Mouse (Mus musculus): ENCODE results near the gene Dffb. TPM values are rescaled to one million over a fixed set of nuclear protein-coding genes. Genes with fewer than 3 reads are reported as not detected.

Dffb gene
- total and polyA plus RNA-seq, 3 experiments = 2.7 to 7.7 (median 3.0) TPM

DNA sequence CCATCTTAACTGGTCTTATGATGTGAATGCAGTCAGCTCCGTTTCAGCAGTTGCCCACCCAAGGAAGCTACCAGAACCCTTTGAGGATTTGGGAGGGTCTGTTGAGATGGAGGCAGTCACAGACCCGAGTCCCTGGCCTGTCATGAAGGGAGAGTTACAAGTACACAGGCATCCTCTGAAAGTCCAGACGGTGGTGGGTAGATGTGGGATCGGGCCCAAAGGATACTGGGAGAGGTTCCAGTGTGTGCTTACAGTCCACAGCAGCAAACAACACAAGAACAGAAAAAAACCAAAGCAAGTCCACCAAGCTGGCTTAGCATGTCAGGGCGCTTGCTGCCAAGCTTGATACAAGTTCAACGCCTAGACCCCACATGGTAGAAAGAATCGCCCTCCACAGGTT, 12.3 kb downstream of the Dffb start:
- no peak overlapping the region for H3K27ac ChIP-seq
- intact Hi-C loops (cut with DNase I) = no loop called here
- H3K4me1 ChIP-seq (ENCODE audit: control insufficient read depth, insufficient read depth, low read length) = no peaks in the 10 kb centered on the region
- TF ChIP-seq CTCF (IDR thresholded peaks at IDR 0.05) = no peak
- no peak for TF ChIP-seq EP300 (IDR thresholded peaks at IDR 0.05; ENCODE audit: insufficient read depth, low read depth, low read length)
- TF ChIP-seq POLR2A (IDR thresholded peaks at IDR 0.05; ENCODE audit: insufficient read depth, low read depth, low read length) = no peak
- no peak for DNase-seq
- no peaks in the 10 kb centered on the region for H3K36me3 ChIP-seq (ENCODE audit: control insufficient read depth, insufficient read depth, low read length)
- no peaks in the 10 kb centered on the region for H3K79me2 ChIP-seq (replicated peaks; ENCODE audit: control insufficient read depth, insufficient read depth, low read length)
- no peak overlapping the region for H3K4me3 ChIP-seq
- no peak overlapping the region for H3K9ac ChIP-seq (ENCODE audit: low read depth, low read length)
- no peaks in the 10 kb centered on the region for H3K27me3 ChIP-seq (ENCODE audit: control insufficient read depth, insufficient read depth, low read length)
- 80% methylated on average over 7 of the region's 7 CpGs for whole genome bisulfite sequencing

DNA sequence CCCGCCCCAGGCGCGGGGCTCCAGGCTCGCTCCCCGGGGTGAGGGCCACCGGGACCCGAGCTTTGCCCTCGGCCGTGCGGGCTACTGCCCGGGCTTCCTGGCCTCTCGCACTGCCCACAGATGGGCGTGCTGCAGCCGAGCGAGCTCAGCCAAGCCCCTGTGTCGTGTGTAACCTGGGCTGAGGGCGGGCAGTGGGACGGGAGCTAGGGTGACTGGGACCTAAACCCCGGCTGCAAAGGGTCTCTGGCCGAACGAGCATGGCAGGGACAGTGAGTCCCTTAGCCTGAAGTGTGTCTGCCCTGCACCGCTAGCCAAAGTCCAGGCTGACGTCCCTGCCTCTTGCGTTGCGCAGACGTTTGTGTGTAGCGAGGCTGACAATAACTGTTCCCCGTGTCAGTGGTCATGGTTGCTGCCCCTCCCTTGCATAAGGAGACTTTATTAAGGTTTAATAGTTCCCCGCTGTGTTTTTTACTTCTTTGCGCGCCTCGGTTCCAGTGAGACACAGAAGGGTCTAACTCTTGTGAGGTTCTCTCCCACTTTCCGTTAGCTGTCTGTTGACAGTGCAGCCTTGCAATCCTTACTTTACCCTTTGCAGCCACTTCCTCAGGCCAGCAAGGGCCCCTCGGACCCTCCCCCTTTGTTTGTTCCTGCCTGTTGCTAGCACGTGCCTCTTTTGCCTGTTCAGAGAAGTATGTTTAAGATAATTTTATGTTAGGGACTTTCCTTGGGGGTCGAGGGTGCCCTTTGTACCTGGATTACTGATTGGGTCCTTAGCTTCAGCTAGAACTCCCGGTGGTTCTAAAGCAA, 17.3 kb downstream of the Dffb start:
- no peaks in the 10 kb centered on the region for H3K36me3 ChIP-seq (ENCODE audit: control insufficient read depth, insufficient read depth, low read length)
- H3K27me3 ChIP-seq (ENCODE audit: control insufficient read depth, insufficient read depth, low read length) = no peaks in the 10 kb centered on the region
- peak overlapping the region; percentile 78 for H3K27ac ChIP-seq
- DNase-seq = no peak
- under 1% methylated on average over 37 of the region's 37 CpGs for WGBS
- intact Hi-C loops (cut with DNase I) = loop anchor here (1.0 to 10.0 kb wide), 3 partner anchors 17 to 187 kb away; partner anchors contain the start of genes Cep104, Dffb, Trp73 and Wrap73
- peak overlapping the region; percentile 76 for H3K9ac ChIP-seq (ENCODE audit: low read depth, low read length)
- no peak for TF ChIP-seq EP300 (IDR thresholded peaks at IDR 0.05; ENCODE audit: insufficient read depth, low read depth, low read length)
- 0 out of 2 replicates have a peak, but pooled peaks have one; percentile 8 for TF ChIP-seq POLR2A (IDR thresholded peaks at IDR 0.05; ENCODE audit: insufficient read depth, low read depth, low read length)
- no peaks in the 10 kb centered on the region for H3K79me2 ChIP-seq (replicated peaks; ENCODE audit: control insufficient read depth, insufficient read depth, low read length)
- H3K4me1 ChIP-seq (ENCODE audit: control insufficient read depth, insufficient read depth, low read length) = no peaks in the 10 kb centered on the region
- peak overlapping the region; percentile 72 for H3K4me3 ChIP-seq

DNA sequence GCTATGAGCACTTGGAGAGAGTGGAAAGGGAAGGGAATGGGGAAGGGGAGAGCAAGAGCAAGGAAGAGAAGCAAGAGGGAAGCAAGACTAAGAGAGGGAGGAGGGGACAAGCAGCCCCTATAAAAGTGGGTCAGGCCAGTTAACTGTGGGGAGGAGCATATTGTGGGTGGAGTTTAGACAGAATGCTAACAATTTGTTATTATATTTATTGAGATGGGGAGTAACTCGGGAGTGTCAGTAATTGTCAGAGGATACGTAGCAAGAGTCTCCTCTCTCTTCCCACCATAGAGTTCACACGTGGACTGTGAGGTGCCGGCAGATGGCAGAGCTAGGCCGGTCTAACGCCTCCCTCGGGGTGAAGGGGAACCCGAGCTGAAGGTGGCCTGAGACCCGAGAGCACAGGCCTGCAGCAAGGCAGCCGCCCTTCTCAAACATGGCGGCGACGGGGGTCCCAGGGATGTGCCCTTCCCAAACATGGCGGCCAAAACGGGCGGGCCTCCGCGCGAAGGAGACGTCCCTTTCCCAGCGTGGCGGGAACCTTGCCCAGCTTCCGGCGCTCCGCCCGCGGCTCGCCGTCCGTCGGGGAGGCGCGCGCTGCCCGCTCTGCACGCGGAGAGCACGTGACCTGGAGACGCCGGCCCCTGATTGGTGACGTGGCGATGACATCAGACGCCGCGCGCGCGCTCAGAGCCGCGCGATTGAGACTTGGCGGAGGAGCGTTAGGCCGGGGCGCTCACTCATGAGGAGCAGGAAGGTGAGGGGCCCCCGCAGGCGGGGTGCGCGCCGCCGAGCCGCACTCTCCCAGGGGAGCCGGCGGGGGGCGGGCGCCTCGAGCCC, 18.1 kb downstream of the Dffb start, which contains the start of gene A430005L14Rik:
TSS of gene A430005L14Rik (plus strand) at position 669 of the 837 bp plus-strand sequence.
- H3K27ac ChIP-seq = peak within 1 kb of the TSS; percentile 78
- TF ChIP-seq EP300 (IDR thresholded peaks at IDR 0.05; ENCODE audit: insufficient read depth, low read depth, low read length) (no peak), CTCF (IDR thresholded peaks at IDR 0.05) (no peak), POLR2A (IDR thresholded peaks at IDR 0.05; ENCODE audit: insufficient read depth, low read depth, low read length) (peak; percentile 67)
- intact Hi-C loops (cut with DNase I) = loop anchor here (2.0 to 10.0 kb wide), 2 partner anchors 18 to 188 kb away; partner anchors contain the start of genes Cep104, Dffb, Trp73 and Wrap73

GRCm38 (mm10) chr4:153955651-153956050, 19.3 kb downstream of the Dffb start:
- WGBS = 63% methylated on average over 8 of the region's 8 CpGs
- Histone ChIP-seq H3K27ac (no peak overlapping the region), H3K4me3 (no peak overlapping the region), H3K4me1 (ENCODE audit: control insufficient read depth, insufficient read depth, low read length) (no peaks in the 10 kb centered on the region), H3K79me2 (replicated peaks; ENCODE audit: control insufficient read depth, insufficient read depth, low read length) (no peaks in the 10 kb centered on the region), H3K9ac (ENCODE audit: low read depth, low read length) (no peak overlapping the region), H3K27me3 (ENCODE audit: control insufficient read depth, insufficient read depth, low read length) (no peaks in the 10 kb centered on the region), H3K36me3 (ENCODE audit: control insufficient read depth, insufficient read depth, low read length) (no peaks in the 10 kb centered on the region)
- DNase-seq = no peak
- TF ChIP-seq CTCF (IDR thresholded peaks at IDR 0.05) (no peak), EP300 (IDR thresholded peaks at IDR 0.05; ENCODE audit: insufficient read depth, low read depth, low read length) (no peak), POLR2A (IDR thresholded peaks at IDR 0.05; ENCODE audit: insufficient read depth, low read depth, low read length) (no peak)
- intact Hi-C loops (cut with DNase I) = loop anchor here (2.0 to 10.0 kb wide), 2 partner anchors 19 to 189 kb away; partner anchors contain the start of genes Cep104, Dffb, Trp73 and Wrap73

More for the DNA sequence above, 18.1 kb downstream of the Dffb start, which contains the start of gene A430005L14Rik:
- Histone ChIP-seq H3K79me2 (replicated peaks; ENCODE audit: control insufficient read depth, insufficient read depth, low read length) (no peaks in the 10 kb centered on the region), H3K4me3 (peak within 1 kb of the TSS; percentile 72), H3K9ac (ENCODE audit: low read depth, low read length) (peak within 1 kb of the TSS; percentile 76), H3K27me3 (ENCODE audit: control insufficient read depth, insufficient read depth, low read length) (no peaks in the 10 kb centered on the region), H3K36me3 (ENCODE audit: control insufficient read depth, insufficient read depth, low read length) (no peaks in the 10 kb centered on the region), H3K4me1 (ENCODE audit: control insufficient read depth, insufficient read depth, low read length) (no peaks in the 10 kb centered on the region)
- peak; percentile 98 for DNase-seq
- 1% methylated on average over 66 of the region's 67 CpGs for WGBS

- TF ChIP-seq EP300 (IDR thresholded peaks at IDR 0.05; ENCODE audit: insufficient read depth, low read depth, low read length) (no peak), CTCF (IDR thresholded peaks at IDR 0.05) (no peak), POLR2A (IDR thresholded peaks at IDR 0.05; ENCODE audit: insufficient read depth, low read depth, low read length) (no peak)
- no peak for DNase-seq
- intact Hi-C loops (cut with DNase I) = loop anchor here (10.0 kb wide), 1 partner anchor 193 kb away; the partner anchor contains the start of genes Trp73 and Wrap73
- Histone ChIP-seq H3K9ac (ENCODE audit: low read depth, low read length) (no peak overlapping the region), H3K4me3 (no peak overlapping the region), H3K4me1 (ENCODE audit: control insufficient read depth, insufficient read depth, low read length) (no peaks in the 10 kb centered on the region), H3K27me3 (ENCODE audit: control insufficient read depth, insufficient read depth, low read length) (no peaks in the 10 kb centered on the region), H3K27ac (no peak overlapping the region), H3K36me3 (ENCODE audit: control insufficient read depth, insufficient read depth, low read length) (no peaks in the 10 kb centered on the region), H3K79me2 (replicated peaks; ENCODE audit: control insufficient read depth, insufficient read depth, low read length) (no peaks in the 10 kb centered on the region)
- WGBS = 45% methylated on average over 5 of the region's 5 CpGs
Observed at GRCm38 (mm10) chr4:153951692-153952091, 23.2 kb downstream of the Dffb start.

Measured in heart, adult 2 months (tissue).